Mouse (Mus musculus): ENCODE results near the gene Lims1. TPM values are rescaled to one million over a fixed set of nuclear protein-coding genes. Genes with fewer than 3 reads are reported as not detected.

Gene Lims1
- polyA plus RNA-seq, 1 experiment from 2014 or later: 143 TPM

DNA sequence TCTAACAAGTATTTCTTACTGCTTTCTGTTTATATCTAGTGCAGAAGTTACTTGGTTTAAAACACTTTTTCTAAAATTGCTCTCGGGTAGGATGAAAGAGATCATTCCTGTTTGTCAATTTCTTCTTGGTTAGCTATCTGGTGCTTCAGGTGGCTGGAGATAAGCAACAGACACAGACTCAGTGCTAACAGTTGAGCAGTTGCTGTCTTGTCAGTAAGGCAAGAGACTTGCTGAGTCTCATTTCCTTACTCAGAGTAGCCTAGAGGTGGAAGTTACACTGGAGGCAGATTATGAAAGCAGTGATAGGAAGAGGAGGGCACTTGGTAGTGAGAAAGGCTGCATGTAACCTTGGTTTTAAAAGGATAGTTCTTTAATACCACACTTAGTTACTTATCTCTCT, 128.9 kb downstream of the Lims1 start:
- no peak overlapping the region for H3K4me2 ChIP-seq (ENCODE audit: low read length)
- WGBS: 98% methylated on average over 1 of the region's 1 CpGs
- DNase-seq (ENCODE audit: low spot score): no peak
- no peaks in the 10 kb centered on the region for H3K27me3 ChIP-seq (ENCODE audit: insufficient read depth, low read length)
- no peak for TF ChIP-seq CTCF (IDR thresholded peaks at IDR 0.05; ENCODE audit: low read depth)
- H3K9ac ChIP-seq (ENCODE audit: low read depth, low read length): no peak overlapping the region
- H3K9me3 ChIP-seq (replicated peaks; ENCODE audit: low read length): no peaks in the 10 kb centered on the region
- ATAC-seq (replicated peaks; ENCODE audit: low FRiP score, low read depth): no peak
- peaks cover 23% of the 10 kb centered on the region for H3K36me3 ChIP-seq (ENCODE audit: insufficient read depth, low read length)
- H3K4me1 ChIP-seq (replicated peaks; ENCODE audit: insufficient read depth, low read length): no peaks in the 10 kb centered on the region
- H3K4me3 ChIP-seq (replicated peaks; ENCODE audit: low read depth, low read length): no peak overlapping the region
- no peak overlapping the region for H3K27ac ChIP-seq

GRCm38 (mm10) chr10:58459896-58460295, 136.6 kb downstream of the Lims1 start:
- H3K36me3 ChIP-seq (ENCODE audit: insufficient read depth, low read length): peaks cover 27% of the 10 kb centered on the region; the same call in 1 of the 2 replicates

More at GRCm38 (mm10) chr10:58459896-58460295, 136.6 kb downstream of the Lims1 start:
- H3K27ac ChIP-seq: no peak overlapping the region
- H3K9ac ChIP-seq (ENCODE audit: low read depth, low read length): no peak overlapping the region
- no peak overlapping the region for H3K4me3 ChIP-seq (replicated peaks; ENCODE audit: low read depth, low read length)
- no peak for DNase-seq (ENCODE audit: low spot score)
- 90% methylated on average over 1 of the region's 1 CpGs for WGBS
- no peaks in the 10 kb centered on the region for H3K27me3 ChIP-seq (ENCODE audit: insufficient read depth, low read length)
- H3K4me1 ChIP-seq (replicated peaks; ENCODE audit: insufficient read depth, low read length): no peaks in the 10 kb centered on the region
- no peaks in the 10 kb centered on the region for H3K9me3 ChIP-seq (replicated peaks; ENCODE audit: low read length)
- H3K4me2 ChIP-seq (ENCODE audit: low read length): no peak overlapping the region
- no peak for TF ChIP-seq CTCF (IDR thresholded peaks at IDR 0.05; ENCODE audit: low read depth)
- ATAC-seq (replicated peaks; ENCODE audit: low FRiP score, low read depth): no peak

Other genes starting within 250 kb of the Lims1 start
- not detected in 2 replicates for gene AW822073, start 98.5 kb upstream of the Lims1 start, polyA plus RNA-seq (2015; fragmentation: Nextera tagmentation; extraction: Ambion mirVana)
- not detected in 2 replicates for gene Duxf3, start 90.8 kb upstream of the Lims1 start, polyA plus RNA-seq (2015; fragmentation: Nextera tagmentation; extraction: Ambion mirVana)
- not detected in 2 replicates for gene Gm4981, start 86.8 kb upstream of the Lims1 start, polyA plus RNA-seq (2015; fragmentation: Nextera tagmentation; extraction: Ambion mirVana)
- 71.6 and 75.8 TPM in 2 replicates for gene Gcc2, start 68.0 kb upstream of the Lims1 start, polyA plus RNA-seq (2015; fragmentation: Nextera tagmentation; extraction: Ambion mirVana)
- gene Ranbp2, start 123.5 kb downstream of the Lims1 start, polyA plus RNA-seq (2015; fragmentation: Nextera tagmentation; extraction: Ambion mirVana): 16.0 and 16.4 TPM in 2 replicates
- 4.6 and 5.5 TPM in 2 replicates for gene Ccdc138, start 174.5 kb downstream of the Lims1 start, polyA plus RNA-seq (2015; fragmentation: Nextera tagmentation; extraction: Ambion mirVana)